Mouse (Mus musculus): ENCODE data around the gene Retreg2. TPM values are rescaled to one million over a fixed set of nuclear protein-coding genes. Genes with fewer than 3 reads are reported as not detected.

Gene Retreg2
- total and polyA plus RNA-seq, 2 experiments from 2014 or later, result 145 to 228 TPM

DNA sequence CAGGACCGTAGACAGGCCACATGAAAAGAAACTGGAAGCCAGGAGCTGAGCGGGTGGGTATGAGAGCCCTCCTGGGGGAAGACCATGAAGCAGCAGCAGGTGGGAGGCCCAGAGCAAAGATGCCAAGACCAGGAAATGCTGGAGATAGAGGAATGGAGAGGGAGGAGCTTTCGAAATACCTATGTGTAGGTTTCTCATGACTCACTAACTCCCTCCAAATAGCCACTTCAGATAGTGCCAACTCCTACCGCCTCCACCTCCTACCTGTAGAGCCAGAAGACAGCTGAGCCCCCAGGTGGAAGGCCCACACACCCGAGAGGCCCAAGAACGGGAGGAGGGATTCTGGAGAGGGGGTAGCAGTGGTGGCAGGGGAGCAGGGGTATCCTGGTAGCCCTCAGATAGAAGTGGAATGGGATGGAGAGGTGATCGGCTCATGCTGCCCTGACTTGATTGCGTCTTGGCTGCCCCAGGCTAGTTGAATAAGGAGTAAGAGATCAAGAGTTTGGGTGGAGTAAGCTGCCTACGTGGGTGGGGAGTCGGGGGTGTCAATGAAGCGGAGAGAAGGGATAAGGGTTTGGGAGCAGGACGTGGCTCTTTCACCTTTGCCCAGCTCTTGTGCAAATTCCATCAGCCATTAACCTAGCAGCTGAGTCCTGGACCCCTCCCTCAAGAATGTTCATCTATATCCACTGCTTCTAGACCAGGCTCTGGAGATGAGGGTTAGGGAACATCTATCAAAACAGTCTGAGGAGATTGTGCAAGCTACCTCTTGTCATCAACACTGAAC, 9.0 kb upstream of the Retreg2 start, which contains the start of gene Slc23a3:
Slc23a3 (minus strand) TSS at position 470 of the 787 bp plus-strand sequence.
- Histone ChIP-seq H3K27ac (ENCODE audit: low read depth, low read length) (no peak within 1 kb of the TSS), H3K36me3 (ENCODE audit: insufficient read depth, low read length) (peaks cover 20% of the 10 kb centered on the region), H3K4me3 (ENCODE audit: low read depth, low read length) (no peak within 1 kb of the TSS), H3K4me1 (ENCODE audit: insufficient read depth, low read length) (no peaks in the 10 kb centered on the region), H3K9ac (replicated peaks; ENCODE audit: low read length, poor library complexity, severe bottlenecking) (no peak within 1 kb of the TSS), H3K9me3 (ENCODE audit: low read length) (no peaks in the 10 kb centered on the region), H3K4me2 (ENCODE audit: low read depth, low read length, poor library complexity, severe bottlenecking) (no peak within 1 kb of the TSS), H3K27me3 (ENCODE audit: insufficient read depth, low read length) (no peaks in the 10 kb centered on the region)
- 60% methylated on average over 12 of the region's 12 CpGs for WGBS
- ATAC-seq (ENCODE audit: low FRiP score) (no peak), DNase-seq (ENCODE audit: low spot score) (no peak)
- no peak for TF ChIP-seq CTCF (IDR thresholded peaks at IDR 0.05)

DNA sequence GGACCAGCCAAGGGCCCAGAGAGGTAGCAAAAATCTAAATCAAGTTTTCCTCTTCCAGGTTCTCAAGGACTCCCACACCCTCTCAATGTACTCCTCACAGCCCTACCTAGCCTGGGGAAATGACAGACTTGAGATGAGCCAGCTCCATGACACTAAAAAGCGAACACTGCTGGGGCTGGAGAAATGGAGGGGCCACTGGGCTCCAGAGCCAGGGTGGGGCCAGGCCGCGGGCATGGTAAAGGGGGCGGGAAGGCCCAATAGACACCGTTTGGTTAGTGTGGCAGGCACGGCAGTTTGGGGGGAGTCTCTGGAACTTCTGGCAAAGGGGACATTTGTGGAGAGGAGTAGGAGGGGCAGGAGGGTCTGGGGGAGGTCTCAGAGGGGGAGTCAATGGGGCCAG, 6.3 kb upstream of the Retreg2 start:
- Histone ChIP-seq H3K9me3 (ENCODE audit: low read length) (no peaks in the 10 kb centered on the region), H3K4me3 (ENCODE audit: low read depth, low read length) (no peak overlapping the region), H3K9ac (replicated peaks; ENCODE audit: low read length, poor library complexity, severe bottlenecking) (no peak overlapping the region), H3K27ac (ENCODE audit: low read depth, low read length) (no peak overlapping the region), H3K27me3 (ENCODE audit: insufficient read depth, low read length) (no peaks in the 10 kb centered on the region), H3K4me1 (ENCODE audit: insufficient read depth, low read length) (peaks cover 10% of the 10 kb centered on the region; the same call in 1 of the 2 replicates), H3K4me2 (ENCODE audit: low read depth, low read length, poor library complexity, severe bottlenecking) (no peak overlapping the region), H3K36me3 (ENCODE audit: insufficient read depth, low read length) (peaks cover 26% of the 10 kb centered on the region)
- DNase-seq (ENCODE audit: low spot score) (no peak), ATAC-seq (ENCODE audit: low FRiP score) (no peak)
- TF ChIP-seq CTCF (IDR thresholded peaks at IDR 0.05), result no peak
- 94% methylated on average over 6 of the region's 6 CpGs for WGBS

DNA sequence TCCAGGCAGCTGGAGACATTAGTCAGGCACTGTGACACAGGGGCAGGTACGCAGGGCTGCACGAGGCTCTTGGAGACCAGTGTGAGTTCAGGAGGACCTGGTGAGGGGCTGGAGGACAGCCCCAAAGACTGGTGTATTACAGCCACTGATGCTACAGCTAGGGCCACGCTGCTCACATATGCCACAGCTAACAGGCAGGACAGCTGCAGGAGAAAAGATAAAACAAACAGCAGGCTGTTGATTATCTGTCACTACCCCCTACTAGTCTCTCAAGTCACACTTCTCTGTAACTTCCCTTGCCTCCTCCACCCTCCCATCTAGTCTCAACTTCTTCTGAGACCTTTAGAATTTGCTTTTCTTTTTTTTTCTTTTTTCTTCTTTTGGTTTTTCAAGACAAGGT, 5.8 kb upstream of the Retreg2 start:
- H3K9ac ChIP-seq (replicated peaks; ENCODE audit: low read length, poor library complexity, severe bottlenecking), result no peak overlapping the region
- ATAC-seq (ENCODE audit: low FRiP score), result no peak

DNA sequence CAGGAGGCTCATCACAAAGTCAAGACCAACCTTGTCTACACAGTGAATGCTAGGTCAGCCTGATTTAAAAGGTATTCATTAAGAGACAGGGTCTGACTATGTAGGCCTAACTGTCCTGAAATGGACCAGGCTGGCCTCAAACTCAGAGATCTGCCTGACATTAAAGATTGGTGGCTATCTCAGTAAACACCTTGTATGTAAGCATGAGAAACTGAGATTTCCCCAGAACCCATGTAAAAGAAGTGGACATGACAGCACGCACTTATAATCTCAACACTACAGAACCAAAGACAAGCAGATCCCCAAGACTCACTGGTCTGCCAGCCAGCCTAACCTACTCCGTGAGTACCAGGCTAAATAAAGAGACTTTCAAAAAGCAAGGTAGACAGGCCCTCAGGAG, 4.1 kb upstream of the Retreg2 start:
- no peak for TF ChIP-seq CTCF (IDR thresholded peaks at IDR 0.05)
- Histone ChIP-seq H3K36me3 (ENCODE audit: insufficient read depth, low read length) (peaks cover 26% of the 10 kb centered on the region), H3K4me1 (ENCODE audit: insufficient read depth, low read length) (peaks cover 10% of the 10 kb centered on the region; the same call in 1 of the 2 replicates), H3K27ac (ENCODE audit: low read depth, low read length) (no peak overlapping the region), H3K9me3 (ENCODE audit: low read length) (no peaks in the 10 kb centered on the region), H3K9ac (replicated peaks; ENCODE audit: low read length, poor library complexity, severe bottlenecking) (no peak overlapping the region), H3K4me2 (ENCODE audit: low read depth, low read length, poor library complexity, severe bottlenecking) (no peak overlapping the region), H3K4me3 (ENCODE audit: low read depth, low read length) (no peak overlapping the region), H3K27me3 (ENCODE audit: insufficient read depth, low read length) (no peaks in the 10 kb centered on the region)
- 94% methylated on average over 2 of the region's 2 CpGs for WGBS
- ATAC-seq (ENCODE audit: low FRiP score) (no peak), DNase-seq (ENCODE audit: low spot score) (no peak)

More for the DNA sequence above, 5.8 kb upstream of the Retreg2 start:
- H3K9me3 ChIP-seq (ENCODE audit: low read length), result no peaks in the 10 kb centered on the region
- WGBS, result 89% methylated on average over 3 of the region's 3 CpGs
- peaks cover 26% of the 10 kb centered on the region for H3K36me3 ChIP-seq (ENCODE audit: insufficient read depth, low read length)
- no peak overlapping the region for H3K4me3 ChIP-seq (ENCODE audit: low read depth, low read length)
- no peak for TF ChIP-seq CTCF (IDR thresholded peaks at IDR 0.05)
- DNase-seq (ENCODE audit: low spot score), result no peak
- H3K27ac ChIP-seq (ENCODE audit: low read depth, low read length), result no peak overlapping the region
- H3K4me1 ChIP-seq (ENCODE audit: insufficient read depth, low read length), result peaks cover 10% of the 10 kb centered on the region; the same call in 1 of the 2 replicates
- no peak overlapping the region for H3K4me2 ChIP-seq (ENCODE audit: low read depth, low read length, poor library complexity, severe bottlenecking)
- no peaks in the 10 kb centered on the region for H3K27me3 ChIP-seq (ENCODE audit: insufficient read depth, low read length)

DNA sequence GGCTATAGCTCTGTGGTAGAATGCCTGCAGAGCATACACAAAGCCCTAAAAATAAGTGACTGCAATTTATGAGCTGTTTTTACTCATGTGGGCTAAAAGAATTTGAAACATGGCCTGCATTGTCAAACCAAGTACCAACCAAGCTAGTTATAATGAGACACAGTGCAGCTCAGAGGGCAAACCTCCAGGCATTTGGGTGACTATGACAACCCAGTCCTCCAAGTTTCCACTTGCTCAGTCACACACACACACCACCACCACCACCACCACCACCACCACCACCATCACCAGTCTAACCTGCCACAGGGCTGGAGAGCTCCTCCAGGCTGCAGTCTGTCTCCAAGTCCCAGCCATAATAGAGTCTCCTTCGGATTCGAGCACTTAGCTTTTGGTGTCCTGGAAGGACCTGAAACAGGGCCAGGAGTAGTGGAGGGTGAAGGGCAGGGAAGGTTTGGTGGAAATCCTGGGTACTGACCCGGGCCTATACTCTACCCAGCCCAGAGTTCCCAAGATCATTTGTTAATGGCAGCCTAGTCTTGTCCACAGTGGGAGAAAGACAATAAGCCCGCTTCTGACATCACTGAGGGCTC, 1.9 kb upstream of the Retreg2 start:
- Histone ChIP-seq H3K4me2 (ENCODE audit: low read depth, low read length, poor library complexity, severe bottlenecking) (peak overlapping the region; percentile 92), H3K27ac (ENCODE audit: low read depth, low read length) (peak overlapping the region; percentile 95), H3K36me3 (ENCODE audit: insufficient read depth, low read length) (peaks cover 39% of the 10 kb centered on the region), H3K4me1 (ENCODE audit: insufficient read depth, low read length) (peaks cover 20% of the 10 kb centered on the region), H3K27me3 (ENCODE audit: insufficient read depth, low read length) (no peaks in the 10 kb centered on the region), H3K4me3 (ENCODE audit: low read depth, low read length) (peak overlapping the region; percentile 68), H3K9me3 (ENCODE audit: low read length) (no peaks in the 10 kb centered on the region), H3K9ac (replicated peaks; ENCODE audit: low read length, poor library complexity, severe bottlenecking) (peak overlapping the region; percentile 89)
- DNase-seq (ENCODE audit: low spot score), result no peak
- TF ChIP-seq CTCF (IDR thresholded peaks at IDR 0.05), result no peak
- 59% methylated on average over 4 of the region's 4 CpGs for WGBS
- no peak for ATAC-seq (ENCODE audit: low FRiP score)
